Mouse (Mus musculus) hindbrain, embryonic 10.5 days (tissue): ENCODE data around the gene Irak2. TPM values are rescaled to one million over a fixed set of nuclear protein-coding genes. Genes with fewer than 3 reads are reported as not detected.
"Not testable (repeated sequence)": the region's sequence is repeated elsewhere in the genome, so short reads cannot be mapped to it uniquely, and the experiment has no call there.

ENCODE experiments used
- DNase-seq: peaks from one replicate; pipeline ENCODE4 v3.0.0-alpha.2; 2017; ENCODE audit warnings: low spot score
- H3K27ac ChIP-seq: fragments of 300-500 bp; sonication (generic); 2 replicates; pipeline ENCODE4 v1.5.1; 2016; ENCODE audit warnings: mild to moderate bottlenecking, moderate library complexity
- H3K27me3 ChIP-seq: fragments of 300-500 bp; sonication (generic); 2 replicates; pipeline ENCODE4 v1.6.1; 2016; ENCODE audit warnings: mild to moderate bottlenecking; ENCODE audit not compliant: poor library complexity, insufficient read depth, severe bottlenecking
- H3K36me3 ChIP-seq: fragments of 300-500 bp; sonication (generic); 2 replicates; pipeline ENCODE4 v1.6.1; 2016; ENCODE audit warnings: mild to moderate bottlenecking, moderate library complexity
- H3K4me1 ChIP-seq: fragments of 300-500 bp; sonication (generic); replicated peaks from 2 replicates; pipeline ENCODE4 v1.6.1; 2016; ENCODE audit warnings: mild to moderate bottlenecking
- H3K4me3 ChIP-seq: fragments of 300-500 bp; sonication (generic); 2 replicates; pipeline ENCODE4 v1.5.1; 2016; ENCODE audit warnings: mild to moderate bottlenecking, moderate library complexity
- H3K9me3 ChIP-seq: fragments of 300-500 bp; sonication (generic); 2 replicates; pipeline ENCODE4 v1.6.1; 2016; ENCODE audit warnings: mild to moderate bottlenecking, moderate library complexity
- WGBS: fragments of 180-500 bp; shearing (Covaris S2); methylation state at CpG from one replicate; pipeline ENCODE4 v1.1.7; 2016; 5-methylcytosine and 5-hydroxymethylcytosine counted together
- polyA plus RNA-seq: library from polyadenylated mRNA; unstranded; fragments of >200 nt; fragmentation: Nextera tagmentation; extraction: Ambion mirVana; gene quantifications from 2 replicates; pipeline ENCODE4 v1.2.1, GENCODE M21; 2016

The Irak2 gene
- polyA plus RNA-seq, 1 experiment from 2014 or later: 6.8 TPM

- no peak for DNase-seq
- Histone ChIP-seq H3K36me3 (no peaks in the 10 kb centered on the region), H3K27ac (peak overlapping the region; percentile 51; the same call in 1 of the 2 replicates), H3K27me3 (no peaks in the 10 kb centered on the region), H3K9me3 (no peaks in the 10 kb centered on the region), H3K4me3 (no peak overlapping the region), H3K4me1 (peaks cover 21% of the 10 kb centered on the region)
- 60% methylated on average over 12 of the region's 12 CpGs for WGBS
Observed at GRCm38 (mm10) chr6:113661353-113662241, 23.3 kb downstream of the Irak2 start.

GRCm38 (mm10) chr6:113662964-113663700 lies 24.9 kb downstream of the Irak2 start:
- H3K27me3 ChIP-seq: no peaks in the 10 kb centered on the region
- H3K36me3 ChIP-seq: no peaks in the 10 kb centered on the region
- H3K4me3 ChIP-seq: no peak overlapping the region
- WGBS: 93% methylated on average over 8 of the region's 8 CpGs
- H3K4me1 ChIP-seq: peaks cover 21% of the 10 kb centered on the region
- H3K9me3 ChIP-seq: no peaks in the 10 kb centered on the region
- DNase-seq: no peak
- H3K27ac ChIP-seq: no peak overlapping the region

- Histone ChIP-seq H3K4me1 (peaks cover 31% of the 10 kb centered on the region), H3K9me3 (no peaks in the 10 kb centered on the region), H3K27ac (no peak overlapping the region), H3K27me3 (no peaks in the 10 kb centered on the region), H3K4me3 (no peak overlapping the region), H3K36me3 (no peaks in the 10 kb centered on the region)
- 86% methylated on average over 7 of the region's 7 CpGs for WGBS
- no peak for DNase-seq
Observed at GRCm38 (mm10) chr6:113664305-113664704, 26.0 kb downstream of the Irak2 start.

GRCm38 (mm10) chr6:113667611-113668122 lies 29.4 kb downstream of the Irak2 start:
- 69% methylated on average over 8 of the region's 8 CpGs for WGBS
- Histone ChIP-seq H3K9me3 (no peaks in the 10 kb centered on the region), H3K4me3 (no peak overlapping the region), H3K4me1 (peaks cover 20% of the 10 kb centered on the region), H3K27ac (no peak overlapping the region), H3K36me3 (no peaks in the 10 kb centered on the region), H3K27me3 (no peaks in the 10 kb centered on the region)
- no peak for DNase-seq

GRCm38 (mm10) chr6:113668287-113669154 lies 30.3 kb downstream of the Irak2 start:
- WGBS: 47% methylated on average over 15 of the region's 15 CpGs
- Histone ChIP-seq H3K4me1 (peaks cover 20% of the 10 kb centered on the region), H3K27me3 (no peaks in the 10 kb centered on the region), H3K9me3 (no peaks in the 10 kb centered on the region), H3K36me3 (no peaks in the 10 kb centered on the region), H3K4me3 (no peak overlapping the region), H3K27ac (peak overlapping the region; percentile 69)
- peak; percentile 49 for DNase-seq

GRCm38 (mm10) chr6:113669821-113670220 lies 31.6 kb downstream of the Irak2 start:
- DNase-seq: no peak
- Histone ChIP-seq H3K4me1 (peaks cover 20% of the 10 kb centered on the region), H3K4me3 (no peak overlapping the region), H3K36me3 (no peaks in the 10 kb centered on the region), H3K27ac (no peak overlapping the region), H3K9me3 (no peaks in the 10 kb centered on the region), H3K27me3 (no peaks in the 10 kb centered on the region)
- WGBS: 73% methylated on average over 7 of the region's 7 CpGs

- H3K27ac ChIP-seq, DNase-seq, H3K9me3 ChIP-seq, H3K27me3 ChIP-seq, H3K36me3 ChIP-seq, H3K4me3 ChIP-seq: not testable (repeated sequence)
- 81% methylated on average over 1 of the region's 1 CpGs for WGBS
- H3K4me1 ChIP-seq: peaks cover 20% of the 10 kb centered on the region
Observed at GRCm38 (mm10) chr6:113672029-113672428, 33.8 kb downstream of the Irak2 start.

GRCm38 (mm10) chr6:113672989-113673388 lies 34.7 kb downstream of the Irak2 start:
- DNase-seq: no peak
- no peaks in the 10 kb centered on the region for H3K27me3 ChIP-seq
- no peak overlapping the region for H3K4me3 ChIP-seq
- no peaks in the 10 kb centered on the region for H3K9me3 ChIP-seq
- peaks cover 20% of the 10 kb centered on the region for H3K4me1 ChIP-seq
- 87% methylated on average over 6 of the region's 6 CpGs for WGBS
- H3K36me3 ChIP-seq: no peaks in the 10 kb centered on the region
- H3K27ac ChIP-seq: no peak overlapping the region

GRCm38 (mm10) chr6:113675234-113675633 lies 37.0 kb downstream of the Irak2 start:
- DNase-seq: no peak
- no peak overlapping the region for H3K27ac ChIP-seq
- no peaks in the 10 kb centered on the region for H3K36me3 ChIP-seq
- H3K27me3 ChIP-seq: no peaks in the 10 kb centered on the region
- 84% methylated on average over 4 of the region's 4 CpGs for WGBS
- no peaks in the 10 kb centered on the region for H3K9me3 ChIP-seq
- H3K4me3 ChIP-seq: no peak overlapping the region
- H3K4me1 ChIP-seq: 0 out of 2 replicates have a peak, but pooled peaks cover 2% of the 10 kb centered on the region

- WGBS: 94% methylated on average over 9 of the region's 9 CpGs
- no peak for DNase-seq
- no peak overlapping the region for H3K27ac ChIP-seq
Observed at GRCm38 (mm10) chr6:113675991-113676390, 37.7 kb downstream of the Irak2 start.

GRCm38 (mm10) chr6:113677070-113677734 lies 38.9 kb downstream of the Irak2 start:
- H3K27me3 ChIP-seq: no peaks in the 10 kb centered on the region
- H3K4me1 ChIP-seq: no peaks in the 10 kb centered on the region
- H3K4me3 ChIP-seq: no peak overlapping the region
- no peaks in the 10 kb centered on the region for H3K36me3 ChIP-seq
- WGBS: 76% methylated on average over 14 of the region's 14 CpGs
- H3K9me3 ChIP-seq: no peaks in the 10 kb centered on the region
- H3K27ac ChIP-seq: no peak overlapping the region
- DNase-seq: no peak

More at GRCm38 (mm10) chr6:113675991-113676390, 37.7 kb downstream of the Irak2 start:
- H3K27me3 ChIP-seq: no peaks in the 10 kb centered on the region
- no peaks in the 10 kb centered on the region for H3K36me3 ChIP-seq
- H3K4me3 ChIP-seq: no peak overlapping the region
- no peaks in the 10 kb centered on the region for H3K9me3 ChIP-seq
- no peaks in the 10 kb centered on the region for H3K4me1 ChIP-seq
